Mouse (Mus musculus): ENCODE measurements around the gene Ephb4. TPM values are rescaled to one million over a fixed set of nuclear protein-coding genes. Genes with fewer than 3 reads are reported as not detected.
A peak's percentile ranks its signal among the peaks of the same experiment; 100 is the strongest.

Ephb4 gene
- total RNA-seq (2021) = 10 to 100 TPM; 56.9 to 57.6 TPM
- long read RNA-seq, experiment 1, full-length matches to known transcripts = 51 of 73 reads
- long read RNA-seq, experiment 1, partial matches to known transcripts = 19 of 73 reads
- long read RNA-seq, experiment 1, other reads (novel, unspliced or antisense) = 3 of 73 reads
- long read RNA-seq, experiment 2, full-length matches to known transcripts = 97 of 121 reads
- long read RNA-seq, experiment 2, partial matches to known transcripts = 14 of 121 reads
- long read RNA-seq, experiment 2, other reads (novel, unspliced or antisense) = 10 of 121 reads

DNA sequence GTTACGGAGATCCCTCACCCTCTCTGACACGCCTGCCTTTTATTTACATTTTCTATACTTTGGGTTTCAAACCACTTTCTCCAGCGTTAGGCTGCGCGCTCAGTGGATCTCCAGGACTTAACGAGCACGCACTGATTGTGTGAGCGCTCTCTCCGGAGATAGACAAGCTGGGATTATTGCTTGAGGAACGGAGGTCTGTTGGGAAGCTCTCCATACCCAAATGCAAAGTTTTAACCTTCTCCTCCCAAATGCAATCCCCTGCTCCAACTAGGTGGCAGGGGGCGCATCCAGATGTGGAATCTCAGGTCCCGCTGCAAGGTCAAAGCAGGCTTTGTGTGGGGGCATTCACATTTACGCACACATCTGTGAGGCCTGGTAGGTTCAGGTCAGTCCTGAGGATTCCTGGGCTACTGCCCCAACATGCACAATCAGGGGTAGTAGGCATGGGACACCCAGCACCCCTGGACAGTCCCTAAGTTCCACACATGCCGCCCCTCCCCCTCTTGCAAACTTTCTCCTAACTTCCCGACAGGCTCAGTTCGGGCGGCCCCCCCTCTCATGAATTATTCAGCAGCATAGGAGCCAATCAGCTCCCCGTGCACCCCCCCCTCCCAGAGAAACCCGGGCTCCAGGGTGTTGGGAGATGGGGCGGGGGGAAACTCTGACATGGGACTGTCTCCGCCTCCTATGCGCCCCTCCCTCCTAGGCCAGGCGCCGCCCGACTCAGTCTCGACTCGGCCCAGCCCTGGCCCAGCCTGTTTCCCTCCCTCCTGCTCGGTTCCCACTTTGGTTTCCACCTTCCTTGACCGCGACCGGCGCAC, at the start of gene Ephb4:
TSS of gene Ephb4 (plus strand) at position 726 of the 821 bp plus-strand sequence.
- peak; percentile 82 to 92 for DNase-seq (ENCODE audit: low spot score in 2 of 2)

GRCm38 (mm10) chr5:137301253-137301652, 48.7 kb upstream of the Ephb4 start:
- no peak for DNase-seq (ENCODE audit: low spot score in 2 of 2)

GRCm38 (mm10) chr5:137303609-137304008, 46.3 kb upstream of the Ephb4 start:
- no peak for DNase-seq (ENCODE audit: low spot score in 2 of 2)

DNA sequence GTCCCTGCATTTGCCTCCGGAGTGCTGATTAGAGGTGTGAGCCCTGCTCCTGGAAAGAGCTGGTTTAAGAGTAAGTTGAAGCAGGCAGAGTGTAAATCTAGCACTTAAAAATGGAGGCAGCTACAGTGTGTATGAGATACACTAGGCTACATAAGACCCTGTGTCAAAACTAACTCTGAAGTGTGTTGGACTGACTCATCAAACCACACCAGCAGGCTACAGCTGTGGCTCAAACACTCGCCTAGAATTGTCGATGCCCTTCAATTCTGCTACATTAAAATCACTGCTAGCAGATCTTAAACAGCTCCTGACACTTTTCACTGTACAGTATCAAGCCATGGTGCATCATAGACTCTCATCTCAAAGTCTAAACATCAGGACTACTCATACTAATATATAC, 45.7 kb upstream of the Ephb4 start:
- no peak for DNase-seq (ENCODE audit: low spot score in 2 of 2)

- no peak for DNase-seq (ENCODE audit: low spot score in 2 of 2)
Measured at GRCm38 (mm10) chr5:137304816-137305215, 45.1 kb upstream of the Ephb4 start.

- DNase-seq (ENCODE audit: low spot score in 2 of 2) = no peak
Measured at GRCm38 (mm10) chr5:137305822-137306221, 44.1 kb upstream of the Ephb4 start.

DNA sequence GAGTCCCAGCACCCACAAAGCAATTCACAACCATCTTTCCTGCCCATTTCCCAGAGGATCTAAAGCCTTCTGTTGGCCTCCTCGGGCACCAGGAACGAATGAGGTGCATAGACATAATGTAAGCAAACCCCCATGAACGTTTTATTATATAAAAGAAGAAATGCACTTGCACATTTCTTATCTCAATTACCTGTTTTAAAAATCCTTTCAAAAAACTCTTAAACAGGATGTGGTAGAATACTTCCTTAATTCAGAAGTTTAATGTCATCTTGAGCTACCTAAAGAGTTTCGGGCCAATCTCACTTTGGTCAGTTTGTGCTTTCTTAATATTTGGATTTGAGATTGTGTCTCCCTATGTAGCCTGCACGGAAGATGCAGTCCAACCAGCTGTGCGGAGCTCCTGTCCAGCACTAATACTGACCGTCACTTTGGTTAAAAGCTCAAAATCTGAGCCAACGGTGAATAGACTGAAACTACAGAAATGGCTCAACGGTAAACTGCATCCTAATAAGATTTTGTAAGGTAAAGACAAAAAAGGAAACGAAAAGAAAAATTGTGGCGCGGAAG, 43.4 kb upstream of the Ephb4 start:
- no peak for DNase-seq (ENCODE audit: low spot score in 2 of 2)

GRCm38 (mm10) chr5:137307071-137307912, 42.6 kb upstream of the Ephb4 start, which contains the start of gene Srrt:
Gene Srrt, minus strand, starts transcription at chr5:137307674.
- DNase-seq (ENCODE audit: low spot score in 2 of 2) = peak; percentile 75 to 89

GRCm38 (mm10) chr5:137308356-137308755, 41.6 kb upstream of the Ephb4 start:
- DNase-seq (ENCODE audit: low spot score in 2 of 2) = no peak

- peak in 1 of 2 experiments; percentile 38 for DNase-seq (ENCODE audit: low spot score in 2 of 2)
Measured at GRCm38 (mm10) chr5:137313466-137314192, 36.3 kb upstream of the Ephb4 start.

DNA sequence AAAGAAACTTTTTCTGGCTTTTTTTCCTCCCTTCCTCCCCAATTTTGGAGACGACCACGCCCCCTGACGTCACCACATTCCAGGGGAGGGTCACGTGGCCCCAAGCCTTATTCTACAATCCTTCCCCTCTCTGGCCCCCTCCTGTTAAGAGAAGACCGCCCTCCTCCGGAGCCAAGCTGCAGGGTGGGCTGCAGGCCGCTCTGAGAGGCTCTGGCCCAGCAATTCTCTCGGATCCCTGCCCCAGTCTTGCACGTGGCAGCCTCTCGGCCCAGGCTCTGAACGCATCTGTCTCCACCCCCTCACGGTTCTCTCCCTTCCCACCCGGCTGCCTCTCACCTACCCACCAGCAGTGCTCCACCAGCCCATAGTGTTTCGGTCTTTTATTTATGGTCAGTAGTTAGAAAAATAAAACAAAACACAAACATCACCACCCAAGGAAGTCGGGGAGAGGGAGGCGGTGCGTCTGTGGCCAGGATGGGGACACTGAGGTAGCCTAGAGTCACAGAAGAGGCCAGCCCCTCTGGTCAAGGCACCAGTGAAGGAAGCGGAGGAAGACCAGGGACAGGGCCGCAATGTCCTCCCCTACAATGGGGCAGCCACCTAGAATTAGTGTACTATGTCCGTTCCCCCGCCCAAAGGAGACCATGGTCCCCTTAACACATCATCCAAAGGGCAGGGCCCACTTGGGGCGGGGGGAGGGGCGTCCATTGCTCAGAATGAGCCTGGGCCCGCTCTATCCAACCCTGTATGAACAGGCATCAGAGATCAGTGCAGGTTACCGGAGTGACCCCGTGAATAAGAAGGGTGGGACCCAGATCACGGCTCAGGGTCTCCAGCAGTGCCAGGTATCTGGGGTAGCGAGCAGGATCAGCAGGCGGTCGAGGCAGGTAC, 35.5 kb upstream of the Ephb4 start, which contains the start of gene Trip6:
TSS of gene Trip6 (minus strand) at position 212 of the 891 bp plus-strand sequence.
- peak; percentile 90 to 94 for DNase-seq (ENCODE audit: low spot score in 2 of 2)

- peak in 1 of 2 experiments; percentile 51 for DNase-seq (ENCODE audit: low spot score in 2 of 2)
Measured at GRCm38 (mm10) chr5:137315084-137315903, 34.6 kb upstream of the Ephb4 start.

- DNase-seq (ENCODE audit: low spot score in 2 of 2) = no peak
Measured at GRCm38 (mm10) chr5:137317361-137317760, 32.5 kb upstream of the Ephb4 start.

DNA sequence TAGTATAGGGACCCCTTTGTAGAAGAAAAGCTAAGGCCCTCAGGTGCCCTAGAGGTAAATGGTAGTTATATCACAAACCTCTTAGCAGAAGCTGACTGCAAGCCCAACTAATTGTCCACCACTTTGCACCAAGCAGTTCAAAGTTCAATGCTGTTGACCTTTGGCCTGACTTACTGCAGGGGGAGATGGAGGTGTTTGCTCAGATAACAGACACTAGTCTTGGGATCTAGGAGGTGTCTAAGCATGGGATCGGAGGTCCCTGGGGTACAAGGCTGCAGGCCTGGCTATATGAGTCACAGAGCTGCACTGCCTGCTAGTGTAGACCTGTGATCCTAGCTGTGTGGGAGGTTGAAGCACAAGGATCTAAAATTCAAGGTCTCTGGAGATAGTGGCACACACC, 31.3 kb upstream of the Ephb4 start:
- no peak for DNase-seq (ENCODE audit: low spot score in 2 of 2)

- DNase-seq (ENCODE audit: low spot score in 2 of 2) = no peak
Measured at GRCm38 (mm10) chr5:137320996-137321395, 28.9 kb upstream of the Ephb4 start.

GRCm38 (mm10) chr5:137330910-137331309, 19.0 kb upstream of the Ephb4 start:
- DNase-seq (ENCODE audit: low spot score in 2 of 2) = no peak

GRCm38 (mm10) chr5:137332857-137333511, 16.9 kb upstream of the Ephb4 start:
- DNase-seq (ENCODE audit: low spot score in 2 of 2) = no peak
